Mouse (Mus musculus): ENCODE results near the gene Ccdc151. TPM values are rescaled to one million over a fixed set of nuclear protein-coding genes. Genes with fewer than 3 reads are reported as not detected.

Gene Ccdc151
- polyA plus RNA-seq, 2 experiments = 0.02 TPM; not detected in 1

DNA sequence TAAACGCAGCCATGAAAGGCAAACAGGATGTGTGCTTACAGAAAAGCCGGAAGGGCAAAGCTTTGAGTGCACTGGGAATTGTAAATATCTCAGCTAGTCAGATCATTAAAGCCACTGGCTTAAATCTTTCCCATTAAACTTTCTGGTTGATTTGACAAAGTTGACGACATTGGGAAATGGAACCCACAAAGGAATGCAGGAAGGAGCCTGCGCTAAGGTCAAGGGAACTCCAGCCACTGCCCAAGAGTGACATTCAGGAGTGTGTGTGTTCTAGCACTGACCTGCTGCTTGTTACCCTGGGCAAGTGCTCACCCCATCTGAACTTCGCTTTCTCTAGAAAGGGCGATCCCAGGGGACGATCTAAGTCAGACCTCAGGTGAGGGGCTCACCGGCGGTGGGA lies 42.3 kb downstream of the Ccdc151 start:
- H3K9ac ChIP-seq (replicated peaks) = peak overlapping the region; percentile 89
- peaks cover 45% of the 10 kb centered on the region for H3K36me3 ChIP-seq (replicated peaks; ENCODE audit: control insufficient read depth, insufficient read depth, low read depth)
- whole genome bisulfite sequencing (ENCODE audit: insufficient replicate concordance) = 72% methylated on average over 9 of the region's 9 CpGs
- H3K27me3 ChIP-seq (ENCODE audit: control insufficient read depth, insufficient read depth, low read length) = no peaks in the 10 kb centered on the region
- no peaks in the 10 kb centered on the region for H3K9me3 ChIP-seq (ENCODE audit: control insufficient read depth, low read length)
- DNase-seq (ENCODE audit: low read depth in 3 of 3, low spot score in 3 of 3) (no peak), ATAC-seq (ENCODE audit: insufficient read depth) (no peak)
- TF ChIP-seq EP300 (IDR thresholded peaks at IDR 0.05; ENCODE audit: low read depth) (no peak), CTCF (IDR thresholded peaks at IDR 0.05; ENCODE audit: low read depth) (no peak)
- peak overlapping the region; percentile 68 to 94 for H3K4me3 ChIP-seq (ENCODE audit: insufficient read depth in 1 of 2, low read depth in 2 of 2, low read length in 2 of 2)
- peak overlapping the region; percentile 75; the same call in 1 of the 2 replicates for H3K27ac ChIP-seq
- H3K4me1 ChIP-seq (replicated peaks; ENCODE audit: control insufficient read depth in 2 of 2, insufficient read depth in 2 of 2, low read length in 1 of 2) = peaks cover 13 to 26% of the 10 kb centered on the region in 2 experiments
- peak overlapping the region; percentile 71 for H3K4me2 ChIP-seq (ENCODE audit: low read depth)

DNA sequence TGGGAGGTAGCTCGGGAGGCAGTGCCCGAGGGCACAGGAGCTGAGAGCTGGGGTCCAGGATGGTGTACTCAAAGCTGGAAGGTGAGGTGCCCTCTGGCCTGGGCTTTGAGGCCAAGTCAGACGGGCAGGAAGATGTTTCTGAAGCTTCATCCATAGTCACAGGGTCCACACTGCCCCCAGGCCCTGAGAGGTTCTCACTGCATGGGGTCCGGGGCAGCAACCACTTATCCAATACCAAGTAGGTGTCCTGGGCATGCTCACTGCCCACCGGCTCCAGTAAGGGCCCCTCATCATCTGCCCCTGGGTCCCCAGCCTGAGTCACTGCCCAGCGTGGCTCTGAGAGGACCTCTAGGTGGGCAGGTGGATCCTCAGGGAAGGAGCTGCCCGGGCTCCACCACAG lies 43.2 kb downstream of the Ccdc151 start:
- H3K9me3 ChIP-seq (ENCODE audit: control insufficient read depth, low read length) = no peaks in the 10 kb centered on the region
- no peak for ATAC-seq (ENCODE audit: insufficient read depth)

GRCm38 (mm10) chr9:21958372-21958771 lies 44.1 kb downstream of the Ccdc151 start:
- no peaks in the 10 kb centered on the region for H3K9me3 ChIP-seq (ENCODE audit: control insufficient read depth, low read length)
- 62% methylated on average over 5 of the region's 5 CpGs for WGBS (ENCODE audit: insufficient replicate concordance)
- H3K9ac ChIP-seq (replicated peaks) = no peak overlapping the region
- peaks cover 11 to 22% of the 10 kb centered on the region in 2 experiments for H3K4me1 ChIP-seq (replicated peaks; ENCODE audit: control insufficient read depth in 2 of 2, insufficient read depth in 2 of 2, low read length in 1 of 2)
- no peak overlapping the region for H3K4me3 ChIP-seq (ENCODE audit: insufficient read depth in 1 of 2, low read depth in 2 of 2, low read length in 2 of 2)
- DNase-seq (ENCODE audit: low read depth in 3 of 3, low spot score in 3 of 3) (no peak), ATAC-seq (ENCODE audit: insufficient read depth) (no peak)
- peak overlapping the region; percentile 11; the same call in 1 of the 2 replicates for H3K4me2 ChIP-seq (ENCODE audit: low read depth)
- H3K27me3 ChIP-seq (ENCODE audit: control insufficient read depth, insufficient read depth, low read length) = no peaks in the 10 kb centered on the region
- TF ChIP-seq EP300 (IDR thresholded peaks at IDR 0.05; ENCODE audit: low read depth) (no peak), CTCF (IDR thresholded peaks at IDR 0.05; ENCODE audit: low read depth) (no peak)
- H3K36me3 ChIP-seq (replicated peaks; ENCODE audit: control insufficient read depth, insufficient read depth, low read depth) = peaks cover 45% of the 10 kb centered on the region
- peak overlapping the region; percentile 26 for H3K27ac ChIP-seq

More for the DNA sequence above, 43.2 kb downstream of the Ccdc151 start:
- Histone ChIP-seq H3K4me2 (ENCODE audit: low read depth) (peak overlapping the region; percentile 71), H3K9ac (replicated peaks) (no peak overlapping the region), H3K27me3 (ENCODE audit: control insufficient read depth, insufficient read depth, low read length) (no peaks in the 10 kb centered on the region), H3K4me3 (ENCODE audit: insufficient read depth in 1 of 2, low read depth in 2 of 2, low read length in 2 of 2) (peak overlapping the region in 1 of 2 experiments; percentile 94; a peak in 2 of 4 replicates), H3K36me3 (replicated peaks; ENCODE audit: control insufficient read depth, insufficient read depth, low read depth) (peaks cover 45% of the 10 kb centered on the region), H3K4me1 (replicated peaks; ENCODE audit: control insufficient read depth in 2 of 2, insufficient read depth in 2 of 2, low read length in 1 of 2) (peaks cover 17 to 28% of the 10 kb centered on the region in 2 experiments), H3K27ac (peak overlapping the region; percentile 20; the same call in 1 of the 2 replicates)
- TF ChIP-seq CTCF (IDR thresholded peaks at IDR 0.05; ENCODE audit: low read depth) (no peak), EP300 (IDR thresholded peaks at IDR 0.05; ENCODE audit: low read depth) (no peak)
- no peak for DNase-seq (ENCODE audit: low read depth in 3 of 3, low spot score in 3 of 3)
- 86% methylated on average over 7 of the region's 7 CpGs for WGBS (ENCODE audit: insufficient replicate concordance)

DNA sequence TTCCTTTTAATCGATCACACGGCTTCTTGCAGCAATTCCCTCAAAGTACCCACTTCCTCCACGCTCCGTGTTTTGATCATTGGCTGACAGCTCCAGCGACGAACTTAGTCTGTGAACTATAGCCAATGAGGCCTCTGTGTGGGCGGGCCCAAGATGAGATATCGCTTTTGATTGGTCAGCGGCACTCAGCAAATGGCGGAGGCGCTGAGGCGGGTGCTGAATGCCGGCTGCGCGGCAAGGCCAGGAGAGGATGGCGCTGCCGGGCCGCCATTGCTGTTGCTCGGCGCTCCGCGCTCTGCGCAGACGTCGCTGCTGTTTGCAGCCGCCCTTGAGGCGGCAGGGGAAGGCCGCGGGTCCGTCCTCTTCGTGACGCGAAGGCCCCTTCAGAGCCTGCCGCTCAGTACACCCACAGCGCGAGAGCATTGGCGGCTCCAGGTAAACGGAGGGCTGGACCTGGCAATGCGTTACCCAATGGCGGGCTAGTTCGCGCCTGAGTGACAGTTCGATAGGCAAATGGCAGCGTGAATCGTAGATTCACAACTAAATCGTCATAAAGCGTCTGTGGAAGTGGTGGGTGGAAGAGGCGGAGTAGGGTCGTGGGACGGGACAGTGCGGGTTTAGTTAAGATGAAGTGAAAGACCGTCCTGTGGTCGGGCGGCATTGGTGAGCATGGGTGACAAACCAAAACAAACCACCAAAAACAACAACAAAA lies 46.7 kb downstream of the Ccdc151 start, which contains the start of gene Swsap1:
Gene Swsap1 (plus strand): TSS at position 186 of the 712 bp plus-strand sequence.
- DNase-seq (ENCODE audit: low read depth in 3 of 3, low spot score in 3 of 3) (peak; percentile 97 to 98 (median 97)), ATAC-seq (ENCODE audit: insufficient read depth) (peak; percentile 93)
- peaks cover 31% of the 10 kb centered on the region for H3K36me3 ChIP-seq (replicated peaks; ENCODE audit: control insufficient read depth, insufficient read depth, low read depth)
- peak within 1 kb of the TSS; percentile 73 for H3K4me2 ChIP-seq (ENCODE audit: low read depth)
- TF ChIP-seq CTCF (IDR thresholded peaks at IDR 0.05; ENCODE audit: low read depth) (no peak), EP300 (IDR thresholded peaks at IDR 0.05; ENCODE audit: low read depth) (no peak)
- peak within 1 kb of the TSS; percentile 74 to 81 for H3K4me3 ChIP-seq (ENCODE audit: insufficient read depth in 1 of 2, low read depth in 2 of 2, low read length in 2 of 2)
- peaks cover 8 to 16% of the 10 kb centered on the region in 2 experiments for H3K4me1 ChIP-seq (replicated peaks; ENCODE audit: control insufficient read depth in 2 of 2, insufficient read depth in 2 of 2, low read length in 1 of 2)
- under 1% methylated on average over 53 of the region's 54 CpGs for WGBS (ENCODE audit: insufficient replicate concordance)
- H3K9me3 ChIP-seq (ENCODE audit: control insufficient read depth, low read length) = no peaks in the 10 kb centered on the region
- peak within 1 kb of the TSS; percentile 69 for H3K27ac ChIP-seq
- H3K9ac ChIP-seq (replicated peaks) = peak within 1 kb of the TSS; percentile 75
- no peaks in the 10 kb centered on the region for H3K27me3 ChIP-seq (ENCODE audit: control insufficient read depth, insufficient read depth, low read length)

- ATAC-seq (ENCODE audit: insufficient read depth) (peak; percentile 69), DNase-seq (ENCODE audit: low read depth in 3 of 3, low spot score in 3 of 3) (no peak)
- Histone ChIP-seq H3K9me3 (ENCODE audit: control insufficient read depth, low read length) (no peaks in the 10 kb centered on the region), H3K4me3 (ENCODE audit: insufficient read depth in 1 of 2, low read depth in 2 of 2, low read length in 2 of 2) (peak overlapping the region; percentile 74 to 81), H3K27me3 (ENCODE audit: control insufficient read depth, insufficient read depth, low read length) (no peaks in the 10 kb centered on the region), H3K4me2 (ENCODE audit: low read depth) (peak overlapping the region; percentile 73), H3K27ac (peak overlapping the region; percentile 48), H3K36me3 (replicated peaks; ENCODE audit: control insufficient read depth, insufficient read depth, low read depth) (peaks cover 26% of the 10 kb centered on the region), H3K4me1 (replicated peaks; ENCODE audit: control insufficient read depth in 2 of 2, insufficient read depth in 2 of 2, low read length in 1 of 2) (peaks cover 8 to 11% of the 10 kb centered on the region in 2 experiments), H3K9ac (replicated peaks) (peak overlapping the region; percentile 40; the same call in 1 of the 2 replicates)
- 2% methylated on average over 18 of the region's 18 CpGs for WGBS (ENCODE audit: insufficient replicate concordance)
- TF ChIP-seq CTCF (IDR thresholded peaks at IDR 0.05; ENCODE audit: low read depth) = peak; percentile 65
- TF ChIP-seq EP300 (IDR thresholded peaks at IDR 0.05; ENCODE audit: low read depth) = no peak
These were observed 47.2 kb downstream of the Ccdc151 start for GRCm38 (mm10) chr9:21955225-21955569.

Data from liver, embryonic 14.5 days (tissue).